Mouse (Mus musculus) heart, embryonic 13.5 days (tissue): ENCODE data around the gene Hist1h3e. TPM values are rescaled to one million over a fixed set of nuclear protein-coding genes. Genes with fewer than 3 reads are reported as not detected.
"Not testable (repeated sequence)": the region's sequence is repeated elsewhere in the genome, so short reads cannot be mapped to it uniquely, and the experiment has no call there.

ENCODE experiments used
- ATAC-seq: fragments of 200-750 bp; cut with Nextera tagmentation; 2 replicates; pipeline ENCODE4 v1.8.0; 2017; ENCODE audit warnings: moderate TSS enrichment; ENCODE audit not compliant: insufficient number of reproducible peaks, low FRiP score, low TSS enrichment; ENCODE audit errors: extremely low read depth
- H3K27ac ChIP-seq: fragments of 300-500 bp; sonication (generic); replicated peaks from 2 replicates; pipeline ENCODE4 v1.5.1; 2015; ENCODE audit warnings: moderate library complexity, mild to moderate bottlenecking, inconsistent platforms
- H3K27me3 ChIP-seq: fragments of 300-500 bp; sonication (generic); replicated peaks from 2 replicates; pipeline ENCODE4 v1.6.1; 2015; ENCODE audit warnings: mild to moderate bottlenecking, inconsistent platforms
- H3K36me3 ChIP-seq: fragments of 300-500 bp; sonication (generic); 2 replicates; pipeline ENCODE4 v1.6.1; 2015; ENCODE audit warnings: mild to moderate bottlenecking, inconsistent platforms
- H3K4me1 ChIP-seq: fragments of 300-500 bp; sonication (generic); 2 replicates; pipeline ENCODE4 v1.6.1; 2015; ENCODE audit warnings: inconsistent platforms
- H3K4me2 ChIP-seq: fragments of 300-500 bp; sonication (generic); 2 replicates; pipeline ENCODE4 v1.6.1; 2015; ENCODE audit warnings: inconsistent platforms, mild to moderate bottlenecking, moderate library complexity
- H3K4me3 ChIP-seq: fragments of 300-500 bp; sonication (generic); 2 replicates; pipeline ENCODE4 v1.5.1; 2015; ENCODE audit warnings: moderate library complexity, mild to moderate bottlenecking, inconsistent platforms
- H3K9ac ChIP-seq: fragments of 300-500 bp; sonication (generic); 2 replicates; pipeline ENCODE4 v1.6.1; 2015; ENCODE audit warnings: inconsistent platforms, mild to moderate bottlenecking, moderate library complexity
- H3K9me3 ChIP-seq: fragments of 300-500 bp; sonication (generic); 2 replicates; pipeline ENCODE4 v1.6.1; 2016; ENCODE audit warnings: inconsistent platforms
- WGBS: fragments of 180-500 bp; shearing (Covaris S2); methylation state at CpG from one replicate; pipeline ENCODE4 v1.1.7; 2015; ENCODE audit warnings: mixed read lengths; 5-methylcytosine and 5-hydroxymethylcytosine counted together
- polyA plus RNA-seq: library from polyadenylated mRNA; unstranded; fragments of >200 nt; fragmentation: Nextera tagmentation; extraction: Ambion mirVana; gene quantifications from 2 replicates; pipeline ENCODE4 v1.2.1, GENCODE M21; 2015

Hist1h3e gene
- 1.5 and 2.2 TPM in 2 replicates for polyA plus RNA-seq

- peak; percentile 77; the same call in 1 of the 2 replicates for ATAC-seq
- WGBS = under 1% methylated on average over 55 of the region's 67 CpGs
- peak within 1 kb of the TSS; percentile 94 for H3K27ac ChIP-seq
- H3K9me3 ChIP-seq, H3K36me3 ChIP-seq, H3K27me3 ChIP-seq, H3K4me1 ChIP-seq: not testable (repeated sequence)
- H3K4me2 ChIP-seq = peak within 1 kb of the TSS; percentile 78
- H3K4me3 ChIP-seq = peak within 1 kb of the TSS; percentile 53
- H3K9ac ChIP-seq = peak within 1 kb of the TSS; percentile 80
Measured at GRCm38 (mm10) chr13:23561883-23562659, at the start of gene Hist1h3e. Hist1h3e (minus strand) TSS chr13:23562369.

- 85% methylated on average over 3 of the region's 3 CpGs for WGBS
- ATAC-seq = no peak
- H3K4me1 ChIP-seq = no peaks in the 10 kb centered on the region
Measured at GRCm38 (mm10) chr13:23611638-23612037, 49.5 kb upstream of the Hist1h3e start.

GRCm38 (mm10) chr13:23610393-23610792 lies 48.2 kb upstream of the Hist1h3e start:
- 58% methylated on average over 2 of the region's 2 CpGs for WGBS
- H3K27me3 ChIP-seq = no peaks in the 10 kb centered on the region
- H3K9me3 ChIP-seq = no peaks in the 10 kb centered on the region
- H3K4me2 ChIP-seq = no peak overlapping the region
- H3K4me3 ChIP-seq = no peak overlapping the region
- H3K36me3 ChIP-seq = no peaks in the 10 kb centered on the region
- no peak overlapping the region for H3K27ac ChIP-seq
- ATAC-seq = no peak
- no peak overlapping the region for H3K9ac ChIP-seq
- no peaks in the 10 kb centered on the region for H3K4me1 ChIP-seq

More at GRCm38 (mm10) chr13:23611638-23612037, 49.5 kb upstream of the Hist1h3e start:
- no peaks in the 10 kb centered on the region for H3K9me3 ChIP-seq
- no peak overlapping the region for H3K4me3 ChIP-seq
- no peak overlapping the region for H3K4me2 ChIP-seq
- H3K9ac ChIP-seq = no peak overlapping the region
- no peaks in the 10 kb centered on the region for H3K36me3 ChIP-seq
- H3K27ac ChIP-seq = no peak overlapping the region
- no peaks in the 10 kb centered on the region for H3K27me3 ChIP-seq

- no peaks in the 10 kb centered on the region for H3K9me3 ChIP-seq
- no peaks in the 10 kb centered on the region for H3K27me3 ChIP-seq
Measured at GRCm38 (mm10) chr13:23609844-23610243, 47.7 kb upstream of the Hist1h3e start.

GRCm38 (mm10) chr13:23609209-23609608 lies 47.0 kb upstream of the Hist1h3e start:
- no peaks in the 10 kb centered on the region for H3K4me1 ChIP-seq
- no peak overlapping the region for H3K27ac ChIP-seq
- 56% methylated on average over 4 of the region's 4 CpGs for WGBS
- H3K4me2 ChIP-seq = no peak overlapping the region
- H3K9ac ChIP-seq = no peak overlapping the region
- no peaks in the 10 kb centered on the region for H3K36me3 ChIP-seq
- no peaks in the 10 kb centered on the region for H3K27me3 ChIP-seq
- H3K9me3 ChIP-seq = no peaks in the 10 kb centered on the region
- H3K4me3 ChIP-seq = no peak overlapping the region
- ATAC-seq = no peak

More at GRCm38 (mm10) chr13:23609844-23610243, 47.7 kb upstream of the Hist1h3e start:
- H3K4me1 ChIP-seq = no peaks in the 10 kb centered on the region
- H3K36me3 ChIP-seq = no peaks in the 10 kb centered on the region
- no peak overlapping the region for H3K4me2 ChIP-seq
- H3K4me3 ChIP-seq = no peak overlapping the region
- no peak overlapping the region for H3K9ac ChIP-seq
- ATAC-seq = no peak
- H3K27ac ChIP-seq = no peak overlapping the region

- H3K9me3 ChIP-seq = no peaks in the 10 kb centered on the region
- no peak overlapping the region for H3K9ac ChIP-seq
- no peak overlapping the region for H3K4me2 ChIP-seq
- no peak overlapping the region for H3K27ac ChIP-seq
- H3K36me3 ChIP-seq = no peaks in the 10 kb centered on the region
- H3K27me3 ChIP-seq = no peaks in the 10 kb centered on the region
- H3K4me3 ChIP-seq = no peak overlapping the region
- no peak for ATAC-seq
- 79% methylated on average over 3 of the region's 3 CpGs for WGBS
- no peaks in the 10 kb centered on the region for H3K4me1 ChIP-seq
Measured at GRCm38 (mm10) chr13:23605052-23605451, 42.9 kb upstream of the Hist1h3e start.

GRCm38 (mm10) chr13:23604452-23604851 lies 42.3 kb upstream of the Hist1h3e start:
- no peak overlapping the region for H3K9ac ChIP-seq
- no peaks in the 10 kb centered on the region for H3K36me3 ChIP-seq
- H3K27ac ChIP-seq = no peak overlapping the region
- no peaks in the 10 kb centered on the region for H3K4me1 ChIP-seq
- H3K27me3 ChIP-seq = no peaks in the 10 kb centered on the region
- ATAC-seq = no peak
- H3K9me3 ChIP-seq = no peaks in the 10 kb centered on the region
- H3K4me3 ChIP-seq = no peak overlapping the region
- WGBS = 76% methylated on average over 3 of the region's 3 CpGs
- H3K4me2 ChIP-seq = no peak overlapping the region

- no peak overlapping the region for H3K9ac ChIP-seq
- no peak for ATAC-seq
- H3K4me1 ChIP-seq = no peaks in the 10 kb centered on the region
- H3K4me2 ChIP-seq = no peak overlapping the region
- no peak overlapping the region for H3K27ac ChIP-seq
- 47% methylated on average over 7 of the region's 7 CpGs for WGBS
- H3K27me3 ChIP-seq = no peaks in the 10 kb centered on the region
- H3K36me3 ChIP-seq = no peaks in the 10 kb centered on the region
- H3K4me3 ChIP-seq = no peak overlapping the region
- no peaks in the 10 kb centered on the region for H3K9me3 ChIP-seq
Measured at GRCm38 (mm10) chr13:23603182-23603699, 41.1 kb upstream of the Hist1h3e start.

- H3K9me3 ChIP-seq = no peaks in the 10 kb centered on the region
- 7% methylated on average over 9 of the region's 9 CpGs for WGBS
- no peak overlapping the region for H3K4me2 ChIP-seq
- H3K9ac ChIP-seq = no peak overlapping the region
- H3K36me3 ChIP-seq = no peaks in the 10 kb centered on the region
- no peak for ATAC-seq
- peaks cover 14% of the 10 kb centered on the region for H3K4me1 ChIP-seq
- H3K4me3 ChIP-seq = no peak overlapping the region
- H3K27me3 ChIP-seq = no peaks in the 10 kb centered on the region
- no peak overlapping the region for H3K27ac ChIP-seq
Measured at GRCm38 (mm10) chr13:23597957-23598356, 35.8 kb upstream of the Hist1h3e start.

- 75% methylated on average over 7 of the region's 7 CpGs for WGBS
- ATAC-seq = no peak
- Histone ChIP-seq H3K27ac (0 out of 2 replicates have a peak overlapping the region, but pooled peaks have one; percentile 28), H3K9me3 (no peaks in the 10 kb centered on the region), H3K4me3 (no peak overlapping the region), H3K36me3 (no peaks in the 10 kb centered on the region), H3K4me1 (peaks cover 15% of the 10 kb centered on the region), H3K4me2 (no peak overlapping the region), H3K9ac (no peak overlapping the region), H3K27me3 (no peaks in the 10 kb centered on the region)
Measured at GRCm38 (mm10) chr13:23595622-23596372, 33.6 kb upstream of the Hist1h3e start.

- no peak overlapping the region for H3K4me2 ChIP-seq
- H3K9ac ChIP-seq = no peak overlapping the region
- H3K9me3 ChIP-seq = no peaks in the 10 kb centered on the region
- WGBS = 57% methylated on average over 2 of the region's 2 CpGs
- H3K4me1 ChIP-seq = peaks cover 15% of the 10 kb centered on the region
- H3K4me3 ChIP-seq = no peak overlapping the region
- H3K36me3 ChIP-seq = no peaks in the 10 kb centered on the region
- H3K27me3 ChIP-seq = no peaks in the 10 kb centered on the region
- ATAC-seq = no peak
- H3K27ac ChIP-seq = no peak overlapping the region
Measured at GRCm38 (mm10) chr13:23595185-23595584, 33.0 kb upstream of the Hist1h3e start.
